Mouse (Mus musculus) midbrain, postnatal 0 days (tissue): ENCODE measurements around the gene Olfr491. TPM values are rescaled to one million over a fixed set of nuclear protein-coding genes. Genes with fewer than 3 reads are reported as not detected.

ENCODE experiments used
- ATAC-seq: fragments of 200-750 bp; cut with Nextera tagmentation; 2 replicates; pipeline ENCODE4 v1.8.0; 2017; ENCODE audit warnings: moderate number of reproducible peaks, mild to moderate bottlenecking, moderate TSS enrichment, moderate library complexity; ENCODE audit not compliant: low FRiP score
- DNase-seq: peaks from one replicate; pipeline ENCODE4 v3.0.0-alpha.2; 2015; ENCODE audit warnings: low spot score
- H3K27ac ChIP-seq: fragments of 300-500 bp; sonication (generic); 2 replicates; pipeline ENCODE4 v1.5.1; 2014; ENCODE audit warnings: low read depth, mild to moderate bottlenecking, low read length, mixed read lengths
- H3K27me3 ChIP-seq: fragments of 300-500 bp; sonication (generic); 2 replicates; pipeline ENCODE4 v1.6.1; 2014; ENCODE audit warnings: low read length, control low read depth, mixed read lengths; ENCODE audit not compliant: insufficient read depth
- H3K36me3 ChIP-seq: fragments of 300-500 bp; sonication (generic); 2 replicates; pipeline ENCODE4 v1.6.1; 2014; ENCODE audit warnings: low read length, control low read depth, mixed read lengths; ENCODE audit not compliant: insufficient read depth
- H3K4me1 ChIP-seq: fragments of 300-500 bp; sonication (generic); 2 replicates; pipeline ENCODE4 v1.6.1; 2014; ENCODE audit warnings: mild to moderate bottlenecking, control low read depth, antibody characterized with exemption, low read length, mixed read lengths; ENCODE audit not compliant: insufficient read depth
- H3K4me2 ChIP-seq: fragments of 300-500 bp; sonication (generic); 2 replicates; pipeline ENCODE4 v1.6.1; 2014; ENCODE audit warnings: low read depth, mild to moderate bottlenecking, low read length, mixed read lengths; ENCODE audit not compliant: poor library complexity, severe bottlenecking
- H3K4me3 ChIP-seq: fragments of 300-500 bp; sonication (generic); 2 replicates; pipeline ENCODE4 v1.5.1; 2014; ENCODE audit warnings: low read depth, mild to moderate bottlenecking, low read length, moderate library complexity
- H3K9ac ChIP-seq: fragments of 300-500 bp; sonication (generic); replicated peaks from 2 replicates; pipeline ENCODE4 v1.6.1; 2014; ENCODE audit warnings: mild to moderate bottlenecking, low read length, moderate library complexity, mixed read lengths; ENCODE audit not compliant: poor library complexity, severe bottlenecking
- H3K9me3 ChIP-seq: fragments of 300-500 bp; sonication (generic); 2 replicates; pipeline ENCODE4 v1.6.1; 2016; ENCODE audit warnings: low read length, control low read depth
- CTCF ChIP-seq: IDR thresholded peaks from 2 replicates; pipeline ENCODE4 v1.5.1; 2016; ENCODE audit warnings: antibody characterized with exemption, mild to moderate bottlenecking
- WGBS: fragments of 180-500 bp; shearing (Covaris S2); extraction: QIAGEN DNeasy Blood & Tissue Kit; methylation state at CpG from one replicate; pipeline ENCODE4 v1.1.7; 2014; 5-methylcytosine and 5-hydroxymethylcytosine counted together
- polyA plus RNA-seq: library from polyadenylated mRNA; unstranded; fragments of >200 nt; fragmentation: Nextera tagmentation; extraction: Ambion mirVana; gene quantifications from 2 replicates; pipeline ENCODE4 v1.2.1, GENCODE M21; 2015
- total RNA-seq: library from RNA; depleted of rRNA; stranded (reverse); fragments of >200 nt; gene quantifications from 2 replicates; pipeline ENCODE4 v1.2.3, GENCODE M21; 2014; rRNA removed

The Olfr491 gene
- total RNA-seq (not detected in 2 replicates), polyA plus RNA-seq (not detected in 2 replicates)

DNA sequence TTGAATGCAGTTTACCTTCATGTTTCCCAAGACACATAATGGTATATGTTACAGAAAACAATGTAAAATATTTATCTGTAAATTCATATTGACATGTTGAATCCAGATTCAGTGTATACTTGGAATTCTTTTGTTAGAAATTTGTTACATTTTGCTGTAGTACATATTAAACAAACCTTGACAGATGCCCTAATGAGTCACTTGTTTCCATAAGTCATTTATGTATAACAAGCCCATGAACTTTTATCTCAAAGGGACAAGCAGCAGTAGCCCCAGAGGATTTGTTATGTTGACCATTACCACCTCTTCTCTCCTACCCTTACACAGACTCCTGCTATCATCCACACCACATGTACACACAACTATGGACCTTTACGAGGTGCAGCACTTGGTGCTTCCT, at the start of gene Olfr491:
Gene Olfr491, plus strand, starts transcription at position 301 of the 400 bp plus-strand sequence.
- no peak for TF ChIP-seq CTCF
- H3K36me3 ChIP-seq = no peaks in the 10 kb centered on the region
- no peaks in the 10 kb centered on the region for H3K4me1 ChIP-seq
- H3K27me3 ChIP-seq = no peaks in the 10 kb centered on the region
- H3K9me3 ChIP-seq = no peaks in the 10 kb centered on the region
- ATAC-seq (no peak), DNase-seq (no peak)
- WGBS = 56% methylated on average over 1 of the region's 1 CpGs
- no peak within 1 kb of the TSS for H3K4me2 ChIP-seq
- H3K9ac ChIP-seq = no peak within 1 kb of the TSS
- no peak within 1 kb of the TSS for H3K27ac ChIP-seq
- no peak within 1 kb of the TSS for H3K4me3 ChIP-seq

DNA sequence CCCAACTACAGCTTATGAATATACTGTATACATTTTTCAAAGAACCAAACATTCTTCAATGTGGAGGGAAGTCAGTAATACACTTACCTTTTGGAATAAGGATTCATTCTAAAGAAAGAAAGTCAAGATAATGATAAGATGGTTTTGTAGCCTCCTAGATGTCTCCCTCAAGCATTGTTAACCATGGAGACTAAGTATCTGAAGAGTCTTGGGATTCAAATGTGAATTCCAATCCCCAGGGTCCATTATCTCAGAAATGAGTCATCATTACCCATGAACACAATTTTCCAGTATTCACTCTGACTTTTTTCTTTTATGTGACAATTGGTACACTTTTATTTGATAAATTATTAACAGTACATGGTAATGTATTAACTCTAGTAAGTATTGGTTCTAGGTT, 24.4 kb upstream of the Olfr491 start, which contains the start of gene Olfr490:
Gene Olfr490, minus strand, starts transcription at position 101 of the 400 bp plus-strand sequence.
- H3K27ac ChIP-seq = no peak within 1 kb of the TSS
- no peak for TF ChIP-seq CTCF
- no peak within 1 kb of the TSS for H3K9ac ChIP-seq
- DNase-seq = no peak
- no peak within 1 kb of the TSS for H3K4me2 ChIP-seq
- no peaks in the 10 kb centered on the region for H3K9me3 ChIP-seq
- no peak for ATAC-seq
- no peaks in the 10 kb centered on the region for H3K36me3 ChIP-seq
- no peaks in the 10 kb centered on the region for H3K27me3 ChIP-seq
- no peaks in the 10 kb centered on the region for H3K4me1 ChIP-seq
- H3K4me3 ChIP-seq = no peak within 1 kb of the TSS

DNA sequence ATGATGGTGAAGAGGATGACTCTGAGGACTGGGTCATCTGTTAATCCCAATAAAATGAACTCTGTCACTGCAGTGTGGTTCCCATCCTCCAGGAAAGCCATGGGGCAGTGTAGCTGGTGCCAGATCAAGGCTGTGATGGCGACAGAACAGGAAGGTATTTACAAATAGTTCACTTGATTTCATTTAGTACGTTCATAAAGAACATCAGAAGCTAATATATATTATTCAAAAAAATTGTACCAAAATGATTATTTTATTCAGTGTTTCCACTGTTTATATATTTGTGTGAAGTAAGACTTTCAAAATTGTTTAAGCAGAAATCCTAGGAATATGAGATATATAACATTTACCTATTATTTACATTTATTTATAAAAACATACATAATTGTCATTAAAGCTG, 10.3 kb downstream of the Olfr491 start, which contains the start of gene Olfr492:
Gene Olfr492, minus strand, starts transcription at position 101 of the 400 bp plus-strand sequence.
- ATAC-seq = no peak
- no peaks in the 10 kb centered on the region for H3K27me3 ChIP-seq

DNA sequence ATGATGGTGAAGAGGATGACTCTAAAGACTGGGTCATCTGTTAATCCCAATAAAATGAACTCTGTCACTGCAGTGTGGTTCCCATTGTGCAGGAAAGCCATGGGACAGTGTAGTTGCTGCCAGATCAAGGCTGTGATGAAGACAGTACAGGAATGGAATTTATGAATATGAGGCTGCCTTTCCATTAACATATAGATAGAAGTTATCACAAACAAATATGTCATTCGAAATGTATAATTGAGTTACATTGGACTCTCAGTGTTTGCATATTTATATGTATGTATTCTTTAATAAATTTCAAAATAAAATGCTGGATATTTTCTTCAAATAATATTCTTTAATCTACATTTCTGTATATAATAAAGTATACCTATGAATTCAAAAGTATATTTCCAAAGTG, 33.6 kb downstream of the Olfr491 start, which contains the start of gene Olfr493:
Gene Olfr493, minus strand, starts transcription at position 101 of the 400 bp plus-strand sequence.
- 63% methylated on average over 1 of the region's 1 CpGs for WGBS

More for the DNA sequence above, 10.3 kb downstream of the Olfr491 start, which contains the start of gene Olfr492:
- Histone ChIP-seq H3K36me3 (no peaks in the 10 kb centered on the region), H3K27ac (no peak within 1 kb of the TSS), H3K4me1 (no peaks in the 10 kb centered on the region), H3K9ac (no peak within 1 kb of the TSS), H3K4me3 (no peak within 1 kb of the TSS), H3K9me3 (no peaks in the 10 kb centered on the region), H3K4me2 (no peak within 1 kb of the TSS)
- no peak for DNase-seq
- TF ChIP-seq CTCF = no peak
- 90% methylated on average over 2 of the region's 2 CpGs for WGBS

DNA sequence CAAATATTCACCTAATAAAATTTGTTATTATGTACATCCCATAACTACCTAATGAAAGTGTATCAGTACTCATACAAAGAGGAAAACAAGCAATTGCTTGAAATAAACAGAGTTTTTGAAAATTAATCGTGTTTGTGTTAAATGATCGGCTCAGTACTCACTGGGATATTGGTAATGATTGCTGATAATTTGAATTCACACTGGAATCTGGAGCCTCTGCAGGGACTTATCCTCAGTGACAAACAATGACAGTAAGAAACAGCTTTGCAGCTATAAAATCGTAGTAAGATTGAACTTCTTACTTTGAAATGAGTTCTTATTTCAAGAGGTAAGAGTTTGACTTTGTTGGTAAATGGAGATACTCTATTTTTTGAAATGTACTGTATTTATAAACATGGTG, 51.8 kb downstream of the Olfr491 start, which contains the start of gene Olfr494:
Gene Olfr494, plus strand, starts transcription at position 301 of the 400 bp plus-strand sequence.
- 86% methylated on average over 3 of the region's 3 CpGs for WGBS

More for the DNA sequence above, 33.6 kb downstream of the Olfr491 start, which contains the start of gene Olfr493:
- H3K4me2 ChIP-seq = no peak within 1 kb of the TSS
- H3K4me3 ChIP-seq = no peak within 1 kb of the TSS
- H3K36me3 ChIP-seq = no peaks in the 10 kb centered on the region
- H3K9me3 ChIP-seq = no peaks in the 10 kb centered on the region
- no peak for TF ChIP-seq CTCF
- DNase-seq (no peak), ATAC-seq (no peak)
- no peak within 1 kb of the TSS for H3K9ac ChIP-seq
- no peaks in the 10 kb centered on the region for H3K4me1 ChIP-seq
- no peak within 1 kb of the TSS for H3K27ac ChIP-seq
- H3K27me3 ChIP-seq = no peaks in the 10 kb centered on the region

More for the DNA sequence above, 51.8 kb downstream of the Olfr491 start, which contains the start of gene Olfr494:
- Histone ChIP-seq H3K4me2 (no peak within 1 kb of the TSS), H3K9ac (no peak within 1 kb of the TSS), H3K27ac (no peak within 1 kb of the TSS), H3K4me3 (no peak within 1 kb of the TSS), H3K9me3 (no peaks in the 10 kb centered on the region), H3K36me3 (no peaks in the 10 kb centered on the region), H3K4me1 (no peaks in the 10 kb centered on the region), H3K27me3 (no peaks in the 10 kb centered on the region)
- no peak for ATAC-seq
- DNase-seq = no peak
- TF ChIP-seq CTCF = no peak

Other genes starting within 250 kb of the Olfr491 start
- gene Olfr480, start 246.1 kb upstream of the Olfr491 start, total RNA-seq = not detected in 2 replicates
- not detected in 2 replicates for gene Olfr480, start 246.1 kb upstream of the Olfr491 start, polyA plus RNA-seq
- not detected in 2 replicates for gene Olfr481, start 233.6 kb upstream of the Olfr491 start, total RNA-seq
- not detected in 2 replicates for gene Olfr481, start 233.6 kb upstream of the Olfr491 start, polyA plus RNA-seq
- gene Olfr482, start 215.9 kb upstream of the Olfr491 start, total RNA-seq = not detected in 2 replicates
- 0.11 TPM in 1 of 2 replicates, not detected in the other for gene Olfr482, start 215.9 kb upstream of the Olfr491 start, polyA plus RNA-seq
- gene Olfr483, start 212.6 kb upstream of the Olfr491 start, total RNA-seq = not detected in 2 replicates
- not detected in 2 replicates for gene Olfr483, start 212.6 kb upstream of the Olfr491 start, polyA plus RNA-seq
- gene Olfr484, start 186.0 kb upstream of the Olfr491 start, total RNA-seq = not detected in 2 replicates
- not detected in 2 replicates for gene Olfr484, start 186.0 kb upstream of the Olfr491 start, polyA plus RNA-seq
- not detected in 2 replicates for gene Olfr485, start 153.6 kb upstream of the Olfr491 start, total RNA-seq
- not detected in 2 replicates for gene Olfr485, start 153.6 kb upstream of the Olfr491 start, polyA plus RNA-seq
- gene Olfr486, start 140.7 kb upstream of the Olfr491 start, total RNA-seq = not detected in 2 replicates
- gene Olfr486, start 140.7 kb upstream of the Olfr491 start, polyA plus RNA-seq = not detected in 2 replicates
- not detected in 2 replicates for gene Olfr487, start 98.8 kb upstream of the Olfr491 start, total RNA-seq
- gene Olfr487, start 98.8 kb upstream of the Olfr491 start, polyA plus RNA-seq = not detected in 2 replicates
- gene Olfr488, start 55.1 kb upstream of the Olfr491 start, total RNA-seq = not detected in 2 replicates
- not detected in 2 replicates for gene Olfr488, start 55.1 kb upstream of the Olfr491 start, polyA plus RNA-seq
- not detected in 2 replicates for gene Olfr490, start 24.5 kb upstream of the Olfr491 start, total RNA-seq
- gene Olfr490, start 24.5 kb upstream of the Olfr491 start, polyA plus RNA-seq = not detected in 2 replicates
- not detected in 2 replicates for gene Olfr492, start 10.2 kb downstream of the Olfr491 start, total RNA-seq
- not detected in 2 replicates for gene Olfr492, start 10.2 kb downstream of the Olfr491 start, polyA plus RNA-seq
- not detected in 2 replicates for gene Olfr493, start 33.5 kb downstream of the Olfr491 start, total RNA-seq
- gene Olfr493, start 33.5 kb downstream of the Olfr491 start, polyA plus RNA-seq = not detected in 2 replicates
- not detected in 2 replicates for gene Olfr494, start 51.9 kb downstream of the Olfr491 start, total RNA-seq
- not detected in 2 replicates for gene Olfr494, start 51.9 kb downstream of the Olfr491 start, polyA plus RNA-seq
- not detected in 2 replicates for gene Olfr495, start 79.7 kb downstream of the Olfr491 start, total RNA-seq
- not detected in 2 replicates for gene Olfr495, start 79.7 kb downstream of the Olfr491 start, polyA plus RNA-seq
- not detected in 2 replicates for gene Olfr497, start 107.0 kb downstream of the Olfr491 start, total RNA-seq
- not detected in 2 replicates for gene Olfr497, start 107.0 kb downstream of the Olfr491 start, polyA plus RNA-seq
- not detected in 2 replicates for gene Olfr498, start 151.9 kb downstream of the Olfr491 start, total RNA-seq
- not detected in 2 replicates for gene Olfr498, start 151.9 kb downstream of the Olfr491 start, polyA plus RNA-seq
- not detected in 2 replicates for gene Olfr502, start 211.6 kb downstream of the Olfr491 start, total RNA-seq
- not detected in 2 replicates for gene Olfr502, start 211.6 kb downstream of the Olfr491 start, polyA plus RNA-seq
- not detected in 2 replicates for gene Olfr503, start 231.1 kb downstream of the Olfr491 start, total RNA-seq
- not detected in 2 replicates for gene Olfr503, start 231.1 kb downstream of the Olfr491 start, polyA plus RNA-seq